Mouse (Mus musculus): ENCODE measurements around the gene Prap1. TPM values are rescaled to one million over a fixed set of nuclear protein-coding genes. Genes with fewer than 3 reads are reported as not detected.
"Not testable (repeated sequence)": the region's sequence is repeated elsewhere in the genome, so short reads cannot be mapped to it uniquely, and the experiment has no call there.

Gene Prap1
- total RNA-seq, 2 experiments from 2014 or later, result not detected

- no peak for DNase-seq (ENCODE audit: low spot score in 2 of 2)
These were observed 33.7 kb downstream of the Prap1 start for GRCm38 (mm10) chr7:140126934-140127333.

GRCm38 (mm10) chr7:140127911-140128310, 34.7 kb downstream of the Prap1 start:
- no peak for DNase-seq (ENCODE audit: low spot score in 2 of 2)

- not testable (repeated sequence) for DNase-seq (ENCODE audit: low spot score in 2 of 2)
These were observed 39.0 kb downstream of the Prap1 start for GRCm38 (mm10) chr7:140132184-140132583.

- DNase-seq (ENCODE audit: low spot score in 2 of 2), result not testable (repeated sequence)
These were observed 40.8 kb downstream of the Prap1 start for GRCm38 (mm10) chr7:140134033-140134432.

- no peak for DNase-seq (ENCODE audit: low spot score in 2 of 2)
These were observed 42.0 kb downstream of the Prap1 start for GRCm38 (mm10) chr7:140135106-140135770.

GRCm38 (mm10) chr7:140137135-140138020, 44.2 kb downstream of the Prap1 start, which contains the start of gene Mtg1:
Mtg1 (plus strand) TSS chr7:140137564.
- DNase-seq (ENCODE audit: low spot score in 2 of 2), result peak; percentile 99

- DNase-seq (ENCODE audit: low spot score in 2 of 2), result no peak
These were observed 44.8 kb downstream of the Prap1 start for GRCm38 (mm10) chr7:140138021-140138310.

GRCm38 (mm10) chr7:140141350-140141749, 48.2 kb downstream of the Prap1 start:
- DNase-seq (ENCODE audit: low spot score in 2 of 2), result peak; percentile 57 to 64

GRCm38 (mm10) chr7:140144550-140144949, 51.4 kb downstream of the Prap1 start:
- no peak for DNase-seq (ENCODE audit: low spot score in 2 of 2)

Other genes with a start within 250 kb of the Prap1 start
- gene Kndc1, start 198.7 kb upstream of the Prap1 start, total RNA-seq (2021), result 1 to 10 TPM in 1 of 2 experiments, under 1 TPM in 1; 0.93 to 1.2 TPM
- not detected for gene Utf1, start 149.6 kb upstream of the Prap1 start, total RNA-seq (2021)
- gene 6430531B16Rik, start 114.6 kb upstream of the Prap1 start, total RNA-seq (2021), result not detected
- gene Adam8, start 100.8 kb upstream of the Prap1 start, total RNA-seq (2021), result 1 to 10 TPM; 1.9 to 6.9 TPM
- gene Zfp511, start 57.0 kb upstream of the Prap1 start, total RNA-seq (2021), result 10 to 100 TPM; 16.3 to 23.5 TPM
- 10 to 100 TPM; 18.5 to 22.8 TPM for gene Tubgcp2, start 56.7 kb upstream of the Prap1 start, total RNA-seq (2021)
- not detected for gene Msx3, start 44.3 kb upstream of the Prap1 start, total RNA-seq (2021)
- 1 to 10 TPM; 6.2 to 7.5 TPM for gene Caly, start 10.8 kb upstream of the Prap1 start, total RNA-seq (2021)
- gene Fuom, start 9.0 kb downstream of the Prap1 start, total RNA-seq (2021), result 10 to 100 TPM; 55.7 to 64.0 TPM
- 10 to 100 TPM; 15.1 to 16.8 TPM for gene Paox, start 22.4 kb downstream of the Prap1 start, total RNA-seq (2021)
- gene Echs1, start 23.1 kb downstream of the Prap1 start, total RNA-seq (2021), result 100 to 1,000 TPM; 472 to 511 TPM
- 10 to 100 TPM; 28.6 to 31.4 TPM for gene Mtg1, start 44.2 kb downstream of the Prap1 start, total RNA-seq (2021)
- under 1 TPM; 0.58 to 0.80 TPM for gene Sprn, start 61.5 kb downstream of the Prap1 start, total RNA-seq (2021)
- not detected for gene Olfr522, start 71.4 kb downstream of the Prap1 start, total RNA-seq (2021)
- not detected for gene Olfr523, start 79.8 kb downstream of the Prap1 start, total RNA-seq (2021)
- not detected for gene Olfr524, start 112.6 kb downstream of the Prap1 start, total RNA-seq (2021)
- not detected for gene Cd163l1, start 124.9 kb downstream of the Prap1 start, total RNA-seq (2021)
- gene 5830411N06Rik, start 153.9 kb downstream of the Prap1 start, total RNA-seq (2021), result not detected
- gene Olfr525, start 227.5 kb downstream of the Prap1 start, total RNA-seq (2021), result not detected
- gene Olfr527, start 240.6 kb downstream of the Prap1 start, total RNA-seq (2021), result not detected